Mouse (Mus musculus) cortical plate, adult 2 months (tissue): ENCODE measurements around the gene Zfhx3.

Source experiments
- CTCF ChIP-seq: fragments of 200-500 bp; IDR thresholded peaks from 2 replicates; pipeline ENCODE4 v1.5.1; 2011; ENCODE audit warnings: mild to moderate bottlenecking, control low read depth, low read length; ENCODE audit not compliant: insufficient read depth; ENCODE audit errors: extremely low read depth
- POLR2A ChIP-seq: fragments of 200-500 bp; IDR thresholded peaks from 2 replicates; pipeline ENCODE4 v1.6.1; 2011; ENCODE audit warnings: mild to moderate bottlenecking, low read length, control low read depth; ENCODE audit not compliant: insufficient read depth; ENCODE audit errors: extremely low read depth

GRCm38 (mm10) chr8:108699454-108700345 is 757.3 kb downstream of the Zfhx3 start:
- no peak for TF ChIP-seq CTCF
- no peak for TF ChIP-seq POLR2A
